Mouse (Mus musculus): Measurements from ENCODE around the gene Smim27. TPM values are rescaled to one million over a fixed set of nuclear protein-coding genes. Genes with fewer than 3 reads are reported as not detected.

The Smim27 gene
- 10 to 100 TPM; 24.1 to 31.8 TPM for total RNA-seq (2023)

DNA sequence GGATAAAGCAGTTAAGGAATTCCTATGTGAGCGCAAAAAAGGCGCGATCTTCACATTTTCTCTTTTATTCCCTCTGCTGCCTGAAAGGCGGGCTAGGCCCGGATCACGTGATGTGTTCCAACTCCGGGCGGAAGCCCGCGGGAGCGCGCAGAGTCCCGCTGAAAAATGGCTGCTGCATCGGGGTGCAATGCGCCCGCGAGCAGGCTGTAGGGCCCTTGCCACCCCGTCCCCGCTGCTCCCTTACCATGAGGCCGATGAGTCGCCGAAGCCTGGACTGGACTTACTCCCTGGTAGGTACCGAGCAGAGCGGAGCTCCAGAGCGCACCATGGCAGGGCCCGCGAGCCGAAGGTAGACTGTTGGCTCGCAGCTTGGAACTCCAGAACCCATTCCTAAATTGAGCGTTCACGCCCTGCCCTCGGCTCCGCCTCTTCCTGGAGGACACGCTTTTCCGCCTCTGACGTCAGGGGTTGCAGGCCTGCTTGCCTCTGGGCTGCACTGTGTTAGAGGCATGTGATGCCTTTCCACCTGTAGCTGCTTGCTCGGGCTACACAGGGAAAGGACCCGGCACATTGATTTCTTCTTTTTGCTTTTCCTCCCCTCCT, at the start of gene Smim27, which contains the start of gene Topors:
Gene Smim27, plus strand, starts transcription at position 150 of the 603 bp plus-strand sequence.
Gene Topors, minus strand, starts transcription at position 421 of the 603 bp plus-strand sequence.

DNA sequence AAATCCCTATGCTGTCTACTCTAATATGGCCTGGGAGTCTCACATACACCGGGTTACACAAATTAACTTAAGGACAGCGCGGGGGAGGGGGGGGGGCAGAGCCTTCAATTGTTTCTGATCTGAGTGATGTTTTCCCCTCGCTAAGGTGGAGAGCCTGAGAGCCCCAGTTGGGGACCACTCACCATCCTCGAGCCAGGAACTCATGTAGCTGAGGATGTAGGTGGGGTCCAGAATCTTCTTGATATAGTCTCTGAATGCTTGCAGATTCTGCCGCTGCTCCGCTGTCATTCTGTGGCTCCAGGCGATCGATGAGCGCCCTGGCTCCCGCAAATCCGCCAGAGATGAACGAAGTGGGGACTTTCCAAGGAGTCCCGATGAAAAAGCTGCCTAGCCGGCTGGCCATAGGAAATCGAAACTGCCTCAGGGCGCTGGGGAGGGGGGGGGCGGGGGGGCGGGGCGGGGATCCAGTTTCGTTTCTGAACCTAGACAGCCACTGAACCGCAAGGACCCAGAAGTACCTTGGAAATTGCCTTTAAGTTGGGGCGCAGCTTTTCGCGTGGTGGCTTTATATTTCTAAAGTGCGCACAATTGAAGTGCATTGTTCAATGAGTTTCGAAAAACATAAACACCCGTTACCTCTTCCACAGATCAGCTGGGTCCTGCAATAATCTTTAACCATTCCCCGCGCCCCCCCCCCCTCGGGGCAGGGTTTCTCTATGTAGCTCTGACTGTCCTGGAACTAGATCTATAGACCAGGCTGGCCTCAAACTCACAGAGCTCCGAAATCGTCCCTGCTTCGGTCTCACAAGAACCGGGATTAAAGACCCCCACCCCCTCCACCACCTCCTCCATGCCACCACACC, 29.7 kb upstream of the Smim27 start, which contains the start of gene Ddx58:
Gene Ddx58, minus strand, starts transcription at position 420 of the 863 bp plus-strand sequence.

DNA sequence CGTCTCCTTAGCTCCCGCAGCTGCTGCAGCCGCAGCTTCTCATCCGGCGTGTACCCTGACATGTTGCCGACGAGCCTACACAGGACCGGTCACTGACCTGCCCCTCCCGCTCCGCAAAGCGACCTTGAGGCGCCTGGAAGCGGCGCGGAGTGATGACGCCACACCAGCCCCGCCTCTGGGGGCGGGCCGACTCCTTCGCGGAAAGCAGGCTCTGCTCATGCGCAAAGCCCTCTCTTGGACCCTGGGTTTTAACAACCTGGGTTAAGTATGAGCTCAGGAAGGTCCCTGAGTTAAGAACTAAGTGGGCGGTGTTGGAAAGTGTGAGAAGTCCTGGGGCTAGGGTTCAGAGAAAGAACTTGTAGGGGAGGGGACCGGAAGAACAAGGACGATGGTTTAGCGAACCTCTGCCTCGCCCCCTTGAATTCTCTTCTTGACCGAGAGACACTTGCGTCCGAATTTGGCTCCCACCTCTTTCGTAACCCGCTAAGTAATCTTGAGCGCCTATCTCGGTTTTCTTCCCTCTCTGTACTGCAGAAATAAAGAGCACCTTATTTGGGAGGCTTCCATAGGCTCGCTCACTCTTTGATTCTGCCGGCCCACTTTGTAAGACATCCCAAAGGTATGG, 10.0 kb downstream of the Smim27 start, which contains the start of gene Ndufb6:
Gene Ndufb6, minus strand, starts transcription at position 146 of the 625 bp plus-strand sequence.

Other genes starting within 250 kb of the Smim27 start
- 10 to 100 TPM; 41.7 to 46.3 TPM for gene Aco1, start 126.5 kb upstream of the Smim27 start, total RNA-seq (2023)
- gene Ddx58, start 29.8 kb upstream of the Smim27 start, total RNA-seq (2023), result 10 to 100 TPM; 34.4 to 42.5 TPM
- gene Topors, start 271 bp downstream of the Smim27 start, total RNA-seq (2023), result 10 to 100 TPM; 22.3 to 23.2 TPM
- gene Ndufb6, start 9.8 kb downstream of the Smim27 start, total RNA-seq (2023), result 10 to 100 TPM; 31.0 to 41.1 TPM
- gene Tmem215, start 202.6 kb downstream of the Smim27 start, total RNA-seq (2023), result not detected